Mouse (Mus musculus): ENCODE results near the gene Golph3. TPM values are rescaled to one million over a fixed set of nuclear protein-coding genes. Genes with fewer than 3 reads are reported as not detected.

Gene Golph3
- total and polyA plus RNA-seq, 3 experiments: 81.1 to 149 (median 99.2) TPM

GRCm38 (mm10) chr15:12275091-12275623 is 46.1 kb upstream of the Golph3 start:
- Histone ChIP-seq H3K9ac (ENCODE audit: control insufficient read depth, low read depth, low read length, poor library complexity, severe bottlenecking) (no peak overlapping the region), H3K79me2 (ENCODE audit: control insufficient read depth, insufficient read depth, low read length, poor library complexity) (no peaks in the 10 kb centered on the region), H3K4me1 (ENCODE audit: control insufficient read depth in 1 of 2, insufficient read depth in 2 of 2, low read length in 2 of 2) (0 out of 4 replicates have a peak, but pooled peaks cover 0 to 12% of the 10 kb centered on the region in 2 experiments), H3K27me3 (ENCODE audit: control insufficient read depth in 1 of 2, insufficient read depth in 2 of 2, low read length in 2 of 2) (no peaks in the 10 kb centered on the region), H3K4me3 (ENCODE audit: control insufficient read depth in 1 of 2, insufficient read depth in 1 of 2, low read depth in 2 of 2, low read length in 2 of 2) (no peak overlapping the region), H3K9me3 (replicated peaks; ENCODE audit: insufficient read depth, low read length) (no peaks in the 10 kb centered on the region), H3K27ac (ENCODE audit: control insufficient read depth, low read depth, low read length) (no peak overlapping the region), H3K36me3 (ENCODE audit: control insufficient read depth in 1 of 2, insufficient read depth in 2 of 2, low read length in 2 of 2) (no peaks in the 10 kb centered on the region; a peak in 2 of 4 replicates)
- DNase-seq (ENCODE audit: low read depth, low spot score): peak; percentile 54
- TF ChIP-seq CHD1 (IDR thresholded peaks at IDR 0.05; ENCODE audit: low read depth, low read length) (no peak), ELF1 (IDR thresholded peaks at IDR 0.05; ENCODE audit: low read depth, low read length) (no peak), ZKSCAN1 (IDR thresholded peaks at IDR 0.05; ENCODE audit: low read depth, low read length) (no peak), TCF12 (IDR thresholded peaks at IDR 0.05; ENCODE audit: low read depth, low read length) (no peak), TBP (IDR thresholded peaks at IDR 0.05; ENCODE audit: low read depth, low read length) (no peak), NRF1 (IDR thresholded peaks at IDR 0.05; ENCODE audit: insufficient read depth, low read depth, low read length, poor library complexity, severe bottlenecking) (no peak), UBTF (IDR thresholded peaks at IDR 0.05; ENCODE audit: borderline replicate concordance, insufficient read depth, low read depth, low read length) (no peak), TAL1 (IDR thresholded peaks at IDR 0.05; ENCODE audit: low read length) (no peak), MYB (IDR thresholded peaks at IDR 0.05; ENCODE audit: low read depth, low read length) (no peak), GABPA (IDR thresholded peaks at IDR 0.05; ENCODE audit: low read depth, low read length) (no peak), KAT2A (conservative IDR thresholded peaks at IDR 0.05; ENCODE audit: low read depth, low read length) (no peak), MAZ (IDR thresholded peaks at IDR 0.05; ENCODE audit: low read depth, low read length) (no peak), ZC3H11A (IDR thresholded peaks at IDR 0.05; ENCODE audit: low read depth, low read length) (no peak), USF1 (IDR thresholded peaks at IDR 0.05; ENCODE audit: low read depth, low read length) (no peak), BHLHE40 (IDR thresholded peaks at IDR 0.05; ENCODE audit: borderline replicate concordance, low read depth, low read length) (no peak), SMC3 (IDR thresholded peaks at IDR 0.05; ENCODE audit: low read depth, low read length) (no peak), USF2 (IDR thresholded peaks at IDR 0.05; ENCODE audit: borderline replicate concordance in 1 of 2, insufficient read depth in 1 of 2, low read depth in 1 of 2, low read length in 2 of 2) (no peak), MYC (IDR thresholded peaks at IDR 0.05; ENCODE audit: low read depth, low read length) (no peak), EP300 (IDR thresholded peaks at IDR 0.05; ENCODE audit: low read depth in 1 of 2, low read length in 2 of 2) (no peak)

DNA sequence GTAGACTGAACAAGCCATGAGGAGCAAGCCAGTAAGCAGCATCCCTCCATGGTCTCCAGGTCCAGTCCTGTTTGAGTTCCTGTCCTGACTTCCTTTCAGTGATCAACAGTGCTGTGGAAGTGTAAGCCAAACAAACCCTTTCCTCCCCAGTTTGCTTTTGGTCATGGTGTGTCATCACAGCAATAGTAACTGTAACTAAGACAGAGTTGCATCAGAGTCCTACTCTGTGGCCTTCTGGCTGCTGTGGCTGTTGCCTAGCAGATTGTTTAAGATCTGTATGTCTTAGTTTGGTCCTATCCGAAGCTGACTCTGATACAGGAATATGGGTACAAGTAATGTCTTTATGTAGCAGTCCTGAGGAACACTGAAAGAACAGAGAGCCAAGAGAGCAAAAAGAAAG is 41.4 kb upstream of the Golph3 start:
- Histone ChIP-seq H3K79me2 (ENCODE audit: control insufficient read depth, insufficient read depth, low read length, poor library complexity) (no peaks in the 10 kb centered on the region), H3K4me3 (ENCODE audit: control insufficient read depth in 1 of 2, insufficient read depth in 1 of 2, low read depth in 2 of 2, low read length in 2 of 2) (no peak overlapping the region), H3K9ac (ENCODE audit: control insufficient read depth, low read depth, low read length, poor library complexity, severe bottlenecking) (no peak overlapping the region), H3K27me3 (ENCODE audit: control insufficient read depth in 1 of 2, insufficient read depth in 2 of 2, low read length in 2 of 2) (no peaks in the 10 kb centered on the region), H3K36me3 (ENCODE audit: control insufficient read depth in 1 of 2, insufficient read depth in 2 of 2, low read length in 2 of 2) (no peaks in the 10 kb centered on the region), H3K9me3 (replicated peaks; ENCODE audit: insufficient read depth, low read length) (no peaks in the 10 kb centered on the region), H3K4me1 (ENCODE audit: control insufficient read depth in 1 of 2, insufficient read depth in 2 of 2, low read length in 2 of 2) (0 out of 4 replicates have a peak, but pooled peaks cover 0 to 8% of the 10 kb centered on the region in 2 experiments), H3K27ac (ENCODE audit: control insufficient read depth, low read depth, low read length) (no peak overlapping the region)
- no peak for TF ChIP-seq POLR2AphosphoS5 (IDR thresholded peaks at IDR 0.05; ENCODE audit: borderline replicate concordance, low read depth, low read length)
- no peak for TF ChIP-seq HCFC1 (IDR thresholded peaks at IDR 0.05; ENCODE audit: low read depth, low read length)
- no peak for DNase-seq (ENCODE audit: low read depth, low spot score)

Data from MEL (cell line).